Mouse (Mus musculus) hindbrain, embryonic 15.5 days (tissue): ENCODE measurements around the gene Insl5. TPM values are rescaled to one million over a fixed set of nuclear protein-coding genes. Genes with fewer than 3 reads are reported as not detected.

ENCODE experiments used
- ATAC-seq: fragments of 200-750 bp; cut with Nextera tagmentation; 2 replicates; pipeline ENCODE4 v1.8.0; 2017; ENCODE audit warnings: low read depth, moderate number of reproducible peaks, moderate TSS enrichment; ENCODE audit not compliant: low FRiP score
- H3K27ac ChIP-seq: fragments of 300-500 bp; sonication (generic); replicated peaks from 2 replicates; pipeline ENCODE4 v1.5.1; 2015; ENCODE audit warnings: mild to moderate bottlenecking, inconsistent platforms
- H3K27me3 ChIP-seq: fragments of 300-500 bp; sonication (generic); 2 replicates; pipeline ENCODE4 v1.6.1; 2015; ENCODE audit warnings: control low read depth, inconsistent platforms
- H3K36me3 ChIP-seq: fragments of 300-500 bp; sonication (generic); 2 replicates; pipeline ENCODE4 v1.6.1; 2015; ENCODE audit warnings: control low read depth, inconsistent platforms
- H3K4me1 ChIP-seq: fragments of 300-500 bp; sonication (generic); replicated peaks from 2 replicates; pipeline ENCODE4 v1.6.1; 2015; ENCODE audit warnings: control low read depth, inconsistent platforms
- H3K4me2 ChIP-seq: fragments of 300-500 bp; sonication (generic); 2 replicates; pipeline ENCODE4 v1.6.1; 2015; ENCODE audit warnings: moderate library complexity, mild to moderate bottlenecking, inconsistent platforms
- H3K4me3 ChIP-seq: fragments of 300-500 bp; sonication (generic); 2 replicates; pipeline ENCODE4 v1.5.1; 2015; ENCODE audit warnings: mild to moderate bottlenecking, inconsistent platforms
- H3K9ac ChIP-seq: fragments of 300-500 bp; sonication (generic); 2 replicates; pipeline ENCODE4 v1.6.1; 2015; ENCODE audit warnings: inconsistent platforms
- H3K9me3 ChIP-seq: fragments of 300-500 bp; sonication (generic); 2 replicates; pipeline ENCODE4 v1.6.1; 2016; ENCODE audit warnings: control low read depth, inconsistent platforms
- WGBS: fragments of 180-500 bp; shearing (Covaris S2); methylation state at CpG from one replicate; pipeline ENCODE4 v1.1.7; 2015; 5-methylcytosine and 5-hydroxymethylcytosine counted together
- polyA plus RNA-seq: library from polyadenylated mRNA; unstranded; fragments of >200 nt; fragmentation: Nextera tagmentation; extraction: Ambion mirVana; gene quantifications from 2 replicates; pipeline ENCODE4 v1.2.1, GENCODE M21; 2015

Gene Insl5
- polyA plus RNA-seq, 1 experiment from 2014 or later: 0.53 TPM

DNA sequence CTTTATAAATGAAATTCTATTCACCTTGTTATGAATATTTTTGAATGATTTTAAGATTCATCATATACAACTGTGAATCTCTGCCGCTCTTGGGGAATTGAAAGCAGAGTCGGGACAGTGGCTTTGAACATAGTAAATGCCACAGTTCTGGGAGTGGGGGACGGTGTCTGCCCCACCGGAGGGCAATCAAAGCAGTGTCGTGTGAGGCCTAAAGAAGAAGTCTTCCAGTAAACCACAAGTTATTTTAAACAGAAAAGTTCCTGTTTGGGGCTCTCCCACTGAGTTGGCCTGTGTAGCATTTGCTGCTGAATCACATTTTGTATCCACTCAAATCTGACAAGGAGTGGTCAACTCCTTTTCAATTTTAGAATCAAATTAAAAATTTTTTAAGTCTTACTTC is 55.5 kb downstream of the Insl5 start:
- Histone ChIP-seq H3K9me3 (no peaks in the 10 kb centered on the region), H3K36me3 (peaks cover 3% of the 10 kb centered on the region; the same call in 1 of the 2 replicates), H3K27ac (no peak overlapping the region), H3K27me3 (no peaks in the 10 kb centered on the region), H3K4me3 (no peak overlapping the region), H3K4me1 (no peaks in the 10 kb centered on the region), H3K4me2 (no peak overlapping the region), H3K9ac (no peak overlapping the region)
- ATAC-seq: no peak
- 76% methylated on average over 5 of the region's 5 CpGs for WGBS

DNA sequence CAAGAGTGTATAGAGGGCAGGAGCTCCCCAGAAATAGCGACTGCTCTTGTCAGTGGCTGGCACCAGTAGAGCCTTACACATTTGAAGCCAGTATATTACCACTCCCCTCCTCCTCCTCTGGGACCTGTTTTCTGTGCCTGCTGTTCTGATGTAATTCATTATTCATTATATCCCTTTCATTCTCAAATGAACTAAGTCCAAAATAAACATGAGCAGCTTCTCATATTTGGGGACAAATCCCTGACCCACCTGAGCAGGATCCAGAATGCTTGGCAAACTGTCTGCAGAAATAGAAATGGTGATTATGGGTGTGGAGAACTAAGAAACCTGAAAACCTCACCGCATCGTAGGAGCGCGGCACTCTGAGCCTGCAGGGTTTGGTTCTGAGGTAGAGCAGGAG is 57.0 kb downstream of the Insl5 start:
- H3K4me2 ChIP-seq: no peak overlapping the region
- H3K36me3 ChIP-seq: peaks cover 12% of the 10 kb centered on the region; the same call in 1 of the 2 replicates
- H3K4me3 ChIP-seq: no peak overlapping the region
- H3K9ac ChIP-seq: no peak overlapping the region
- no peaks in the 10 kb centered on the region for H3K27me3 ChIP-seq
- H3K27ac ChIP-seq: no peak overlapping the region
- no peak for ATAC-seq
- no peaks in the 10 kb centered on the region for H3K9me3 ChIP-seq
- 90% methylated on average over 5 of the region's 5 CpGs for WGBS
- H3K4me1 ChIP-seq: no peaks in the 10 kb centered on the region

Other genes with a start within 250 kb of the Insl5 start
- 1.6 and 2.6 TPM in 2 replicates for gene Tctex1d1, start 48.2 kb downstream of the Insl5 start, polyA plus RNA-seq
- gene Mier1, start 87.5 kb upstream of the Insl5 start, polyA plus RNA-seq: 26.0 and 30.1 TPM in 2 replicates
- 5.2 and 6.6 TPM in 2 replicates for gene Wdr78, start 87.7 kb upstream of the Insl5 start, polyA plus RNA-seq
- 7.0 and 7.9 TPM in 2 replicates for gene Slc35d1, start 188.3 kb upstream of the Insl5 start, polyA plus RNA-seq